Mouse (Mus musculus): ENCODE results near the gene Cers2. TPM values are rescaled to one million over a fixed set of nuclear protein-coding genes. Genes with fewer than 3 reads are reported as not detected.

Gene Cers2
- polyA plus RNA-seq, 1 experiment from 2014 or later: 119 TPM

DNA sequence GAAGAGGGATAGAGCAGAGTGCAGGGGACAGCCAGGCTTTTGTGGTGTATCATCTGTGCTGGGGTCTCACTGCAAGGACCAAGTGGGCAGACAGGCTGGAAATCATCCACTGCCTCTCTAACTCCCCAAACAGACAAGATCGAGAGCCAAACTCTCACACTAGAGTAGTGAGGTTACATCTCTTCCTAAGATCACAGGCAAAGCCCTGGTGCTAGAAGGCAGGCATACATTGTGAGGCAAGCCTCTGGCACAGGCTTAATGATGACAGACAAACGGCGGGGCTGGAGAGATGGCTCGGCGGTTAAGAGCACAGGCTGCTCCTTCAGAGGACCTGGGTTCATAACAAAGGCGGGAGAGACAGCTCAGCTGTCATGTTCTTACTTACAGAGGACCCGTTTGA, 1.1 kb upstream of the Cers2 start:
- Histone ChIP-seq H3K27me3 (ENCODE audit: poor library complexity, severe bottlenecking) (no peaks in the 10 kb centered on the region), H3K4me1 (peaks cover 46% of the 10 kb centered on the region), H3K4me3 (peak overlapping the region; percentile 80; the same call in 1 of the 2 replicates), H3K36me3 (replicated peaks) (peaks cover 7% of the 10 kb centered on the region), H3K27ac (peak overlapping the region; percentile 60; the same call in 1 of the 2 replicates), H3K9me3 (no peaks in the 10 kb centered on the region)
- WGBS: 36% methylated on average over 7 of the region's 7 CpGs
- DNase-seq (ENCODE audit: extremely low spot score, low spot score): no peak

DNA sequence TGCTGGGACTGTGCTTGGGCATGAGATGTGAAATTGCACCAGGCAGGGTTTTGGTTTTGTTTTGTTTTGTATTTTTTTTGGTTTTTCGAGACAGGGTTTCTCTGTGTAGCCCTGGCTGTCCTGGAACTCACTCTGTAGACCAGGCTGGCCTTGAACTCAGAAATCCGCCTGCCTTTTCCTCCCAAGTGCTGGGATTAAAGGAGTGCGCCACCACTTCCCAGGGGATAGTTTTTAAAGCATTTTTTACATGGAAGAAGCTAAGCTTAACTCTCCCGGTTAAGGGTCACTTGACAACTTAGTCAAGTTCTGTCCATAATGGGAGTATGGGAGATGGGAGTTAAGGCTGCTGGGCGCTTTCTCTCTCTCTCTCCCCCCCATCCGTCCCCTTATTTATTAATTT, 516 bp upstream of the Cers2 start:
- no peak for DNase-seq (ENCODE audit: extremely low spot score, low spot score)
- Histone ChIP-seq H3K4me3 (peak overlapping the region; percentile 80), H3K9me3 (no peaks in the 10 kb centered on the region), H3K27ac (peak overlapping the region; percentile 99), H3K4me1 (peaks cover 52% of the 10 kb centered on the region), H3K27me3 (ENCODE audit: poor library complexity, severe bottlenecking) (no peaks in the 10 kb centered on the region), H3K36me3 (replicated peaks) (peaks cover 13% of the 10 kb centered on the region)
- 62% methylated on average over 6 of the region's 6 CpGs for WGBS

GRCm38 (mm10) chr3:95315094-95315843, 678 bp downstream of the Cers2 start:
- H3K27me3 ChIP-seq (ENCODE audit: poor library complexity, severe bottlenecking): no peaks in the 10 kb centered on the region
- WGBS: under 1% methylated on average over 71 of the region's 71 CpGs
- H3K36me3 ChIP-seq (replicated peaks): peaks cover 24% of the 10 kb centered on the region
- DNase-seq (ENCODE audit: extremely low spot score, low spot score): peak; percentile 88
- peak overlapping the region; percentile 80 for H3K4me3 ChIP-seq
- H3K27ac ChIP-seq: peak overlapping the region; percentile 99
- H3K9me3 ChIP-seq: no peaks in the 10 kb centered on the region
- H3K4me1 ChIP-seq: peaks cover 60% of the 10 kb centered on the region

- H3K4me3 ChIP-seq: peak overlapping the region; percentile 80
- peaks cover 62% of the 10 kb centered on the region for H3K4me1 ChIP-seq
- no peaks in the 10 kb centered on the region for H3K27me3 ChIP-seq (ENCODE audit: poor library complexity, severe bottlenecking)
- H3K27ac ChIP-seq: peak overlapping the region; percentile 99
- no peaks in the 10 kb centered on the region for H3K9me3 ChIP-seq
- 17% methylated on average over 9 of the region's 9 CpGs for WGBS
- H3K36me3 ChIP-seq (replicated peaks): peaks cover 31% of the 10 kb centered on the region
- no peak for DNase-seq (ENCODE audit: extremely low spot score, low spot score)
These were observed 1.4 kb downstream of the Cers2 start for GRCm38 (mm10) chr3:95315844-95316550.

GRCm38 (mm10) chr3:95317414-95318080, 3.0 kb downstream of the Cers2 start:
- H3K27me3 ChIP-seq (ENCODE audit: poor library complexity, severe bottlenecking): no peaks in the 10 kb centered on the region
- H3K4me3 ChIP-seq: peak overlapping the region; percentile 26
- WGBS: 23% methylated on average over 12 of the region's 12 CpGs
- H3K4me1 ChIP-seq: peaks cover 62% of the 10 kb centered on the region
- peak; percentile 54 for DNase-seq (ENCODE audit: extremely low spot score, low spot score)
- H3K9me3 ChIP-seq: no peaks in the 10 kb centered on the region
- H3K27ac ChIP-seq: peak overlapping the region; percentile 31; the same call in 1 of the 2 replicates
- H3K36me3 ChIP-seq (replicated peaks): peaks cover 46% of the 10 kb centered on the region

GRCm38 (mm10) chr3:95318548-95318947, 4.0 kb downstream of the Cers2 start:
- Histone ChIP-seq H3K27ac (0 out of 2 replicates have a peak overlapping the region, but pooled peaks have one; percentile 40), H3K4me1 (peaks cover 59% of the 10 kb centered on the region), H3K4me3 (no peak overlapping the region), H3K9me3 (no peaks in the 10 kb centered on the region), H3K36me3 (replicated peaks) (peaks cover 56% of the 10 kb centered on the region), H3K27me3 (ENCODE audit: poor library complexity, severe bottlenecking) (no peaks in the 10 kb centered on the region)
- 37% methylated on average over 6 of the region's 6 CpGs for WGBS
- no peak for DNase-seq (ENCODE audit: extremely low spot score, low spot score)

GRCm38 (mm10) chr3:95319110-95319509, 4.5 kb downstream of the Cers2 start:
- Histone ChIP-seq H3K9me3 (no peaks in the 10 kb centered on the region), H3K36me3 (replicated peaks) (peaks cover 62% of the 10 kb centered on the region), H3K27me3 (ENCODE audit: poor library complexity, severe bottlenecking) (no peaks in the 10 kb centered on the region), H3K4me3 (no peak overlapping the region), H3K4me1 (peaks cover 54% of the 10 kb centered on the region), H3K27ac (no peak overlapping the region)
- DNase-seq (ENCODE audit: extremely low spot score, low spot score): no peak
- 68% methylated on average over 2 of the region's 2 CpGs for WGBS

DNA sequence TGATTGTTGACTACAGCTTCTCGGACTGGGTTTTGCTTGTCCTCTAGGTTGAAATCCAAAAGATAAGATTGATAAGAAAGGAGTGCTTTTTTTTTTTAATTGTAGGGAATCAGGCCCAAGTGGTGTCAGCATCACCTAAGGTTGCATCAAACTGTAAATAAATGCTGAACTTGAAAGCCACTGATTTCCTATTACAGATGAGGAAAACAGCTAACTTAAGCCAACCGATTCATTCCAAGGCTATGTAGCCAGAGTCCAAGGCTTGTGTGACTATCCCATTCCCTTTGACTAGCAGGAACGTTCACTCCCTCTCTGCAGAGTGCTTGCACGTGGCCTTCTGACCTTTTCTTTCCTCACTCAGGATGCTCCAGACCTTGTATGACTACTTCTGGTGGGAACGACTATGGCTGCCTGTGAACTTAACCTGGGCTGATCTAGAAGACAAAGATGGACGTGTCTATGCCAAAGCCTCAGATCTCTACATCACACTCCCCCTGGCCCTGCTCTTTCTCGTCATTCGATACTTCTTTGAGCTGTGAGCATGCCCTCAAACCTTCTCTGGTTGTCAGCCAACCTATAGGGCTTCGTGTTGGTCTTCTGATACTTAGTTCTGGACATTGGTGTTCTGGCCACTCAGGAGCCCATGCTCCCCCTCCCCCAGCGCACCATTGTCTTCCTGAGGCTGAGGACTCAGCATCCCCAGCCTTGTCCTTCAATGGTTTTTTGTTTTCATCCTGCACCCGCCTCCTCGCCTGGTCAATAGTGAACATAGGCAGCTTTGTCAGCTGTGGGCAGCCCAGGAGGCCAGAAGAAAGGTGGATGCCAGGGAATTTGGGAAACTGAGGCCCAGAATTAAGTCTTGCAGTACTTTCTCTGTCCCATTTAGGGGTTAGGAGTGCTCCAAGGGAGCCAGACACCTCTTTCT, 5.4 kb downstream of the Cers2 start:
- Histone ChIP-seq H3K9me3 (no peaks in the 10 kb centered on the region), H3K27ac (no peak overlapping the region), H3K36me3 (replicated peaks) (peaks cover 71% of the 10 kb centered on the region), H3K4me1 (peaks cover 46% of the 10 kb centered on the region), H3K27me3 (ENCODE audit: poor library complexity, severe bottlenecking) (no peaks in the 10 kb centered on the region), H3K4me3 (no peak overlapping the region)
- 77% methylated on average over 12 of the region's 12 CpGs for WGBS
- no peak for DNase-seq (ENCODE audit: extremely low spot score, low spot score)

- DNase-seq (ENCODE audit: extremely low spot score, low spot score): no peak
- H3K27me3 ChIP-seq (ENCODE audit: poor library complexity, severe bottlenecking): no peaks in the 10 kb centered on the region
- H3K4me3 ChIP-seq: no peak overlapping the region
- no peak overlapping the region for H3K27ac ChIP-seq
- H3K9me3 ChIP-seq: no peaks in the 10 kb centered on the region
- 98% methylated on average over 3 of the region's 3 CpGs for WGBS
- H3K4me1 ChIP-seq: peaks cover 17% of the 10 kb centered on the region
- H3K36me3 ChIP-seq (replicated peaks): peaks cover 99% of the 10 kb centered on the region
These were observed 8.8 kb downstream of the Cers2 start for GRCm38 (mm10) chr3:95323429-95323828.

GRCm38 (mm10) chr3:95324454-95325144, 10.0 kb downstream of the Cers2 start:
- H3K36me3 ChIP-seq (replicated peaks): peaks cover 100% of the 10 kb centered on the region
- H3K4me3 ChIP-seq: no peak overlapping the region
- DNase-seq (ENCODE audit: extremely low spot score, low spot score): no peak
- H3K9me3 ChIP-seq: no peaks in the 10 kb centered on the region
- no peak overlapping the region for H3K27ac ChIP-seq
- no peaks in the 10 kb centered on the region for H3K27me3 ChIP-seq (ENCODE audit: poor library complexity, severe bottlenecking)
- 96% methylated on average over 6 of the region's 6 CpGs for WGBS
- H3K4me1 ChIP-seq: peaks cover 8% of the 10 kb centered on the region

- Histone ChIP-seq H3K36me3 (replicated peaks) (peaks cover 100% of the 10 kb centered on the region), H3K27ac (no peak overlapping the region), H3K4me1 (no peaks in the 10 kb centered on the region), H3K4me3 (no peak overlapping the region), H3K9me3 (no peaks in the 10 kb centered on the region), H3K27me3 (ENCODE audit: poor library complexity, severe bottlenecking) (no peaks in the 10 kb centered on the region)
- DNase-seq (ENCODE audit: extremely low spot score, low spot score): no peak
- WGBS: 88% methylated on average over 1 of the region's 1 CpGs
These were observed 14.3 kb downstream of the Cers2 start for GRCm38 (mm10) chr3:95328803-95329404.
